Mouse (Mus musculus): Measurements from ENCODE around the gene Elob.

Gene Elob

DNA sequence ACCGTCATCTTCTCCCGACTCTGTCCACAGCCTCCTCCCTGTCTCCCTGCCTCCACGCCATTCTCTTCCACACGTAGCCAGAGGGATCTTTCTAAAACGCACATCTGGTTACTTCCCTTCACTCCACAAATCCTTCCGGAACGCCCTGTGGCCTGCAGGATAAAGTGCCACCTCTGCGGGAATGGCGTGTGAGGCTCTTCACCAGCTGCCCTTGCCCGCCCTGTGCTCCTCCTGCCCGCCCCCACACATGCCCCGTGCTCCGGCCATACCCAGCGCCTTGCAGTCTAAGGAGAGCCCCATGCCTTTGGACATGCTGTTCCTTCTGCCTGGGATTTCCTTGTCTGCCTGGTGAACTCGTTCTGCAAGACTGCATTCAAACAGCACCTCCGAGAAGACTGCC lies 5.9 kb downstream of the Elob start:
- DNase-seq: no peak

DNA sequence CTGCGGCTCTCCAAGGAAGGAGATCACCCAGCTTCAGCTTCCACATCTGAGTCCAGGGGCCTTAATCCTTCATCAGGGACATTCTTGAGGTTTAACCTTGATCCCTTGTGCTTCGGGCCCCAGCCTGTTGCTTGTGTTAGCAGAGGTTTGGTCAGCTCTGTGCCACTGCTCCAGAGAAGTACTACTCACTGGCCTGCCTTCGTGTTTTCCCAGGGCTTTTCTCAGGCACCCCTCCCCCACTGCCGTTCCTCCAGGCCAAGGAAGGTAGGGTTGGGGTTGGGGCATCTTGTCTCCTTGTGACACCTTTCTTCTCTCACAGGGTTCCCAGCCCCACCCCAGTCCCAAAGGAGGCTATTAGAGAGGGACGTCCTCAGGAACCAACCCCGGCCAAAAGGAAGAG lies 6.8 kb downstream of the Elob start:
- no peak for DNase-seq

DNA sequence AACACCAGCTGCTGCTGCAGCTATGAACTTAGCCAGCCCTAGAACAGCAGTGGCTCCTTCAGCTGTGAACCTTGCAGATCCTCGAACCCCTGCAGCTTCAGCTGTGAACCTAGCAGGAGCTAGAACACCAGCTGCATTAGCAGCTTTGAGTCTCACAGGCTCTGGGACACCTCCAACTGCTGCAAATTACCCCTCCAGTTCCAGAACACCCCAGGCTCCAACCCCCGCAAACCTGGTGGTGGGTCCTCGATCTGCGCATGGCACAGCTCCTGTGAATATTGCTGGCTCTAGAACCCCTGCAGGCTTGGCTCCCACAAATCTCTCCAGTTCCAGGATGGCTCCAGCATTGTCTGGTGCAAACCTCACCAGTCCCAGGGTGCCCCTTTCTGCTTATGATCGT lies 8.2 kb downstream of the Elob start:
- no peak for DNase-seq

DNA sequence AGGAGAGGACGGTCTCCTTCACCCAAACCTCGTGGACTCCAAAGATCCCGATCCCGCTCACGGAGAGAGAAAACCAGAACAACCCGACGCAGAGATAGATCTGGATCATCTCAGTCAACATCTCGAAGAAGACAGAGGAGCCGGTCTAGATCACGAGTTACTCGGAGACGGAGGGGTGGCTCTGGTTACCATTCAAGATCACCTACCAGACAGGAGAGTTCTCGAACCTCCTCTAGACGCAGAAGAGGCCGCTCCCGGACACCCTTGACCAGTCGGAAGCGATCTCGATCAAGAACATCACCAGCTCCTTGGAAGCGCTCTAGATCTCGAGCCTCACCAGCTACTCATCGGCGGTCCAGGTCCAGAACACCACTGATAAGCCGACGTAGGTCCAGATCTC lies 9.7 kb downstream of the Elob start:
- no peak for DNase-seq

DNA sequence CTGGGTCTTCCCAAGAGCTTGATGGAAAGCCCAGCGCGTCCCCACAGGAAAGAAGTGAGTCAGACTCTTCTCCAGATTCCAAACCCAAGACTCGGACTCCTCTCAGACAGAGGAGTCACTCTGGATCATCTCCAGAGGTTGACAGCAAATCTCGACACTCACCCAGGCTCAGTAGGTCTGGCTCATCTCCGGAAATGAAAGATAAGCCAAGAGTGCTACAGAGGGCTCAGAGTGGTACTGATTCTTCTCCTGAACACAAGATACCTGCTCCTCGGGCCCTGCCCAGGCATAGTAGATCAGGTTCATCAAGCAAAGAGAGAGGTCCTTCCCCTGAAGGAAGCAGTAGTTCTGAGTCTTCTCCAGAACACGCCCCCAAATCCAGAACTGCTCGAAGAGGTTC lies 10.4 kb downstream of the Elob start:
- DNase-seq: no peak

DNA sequence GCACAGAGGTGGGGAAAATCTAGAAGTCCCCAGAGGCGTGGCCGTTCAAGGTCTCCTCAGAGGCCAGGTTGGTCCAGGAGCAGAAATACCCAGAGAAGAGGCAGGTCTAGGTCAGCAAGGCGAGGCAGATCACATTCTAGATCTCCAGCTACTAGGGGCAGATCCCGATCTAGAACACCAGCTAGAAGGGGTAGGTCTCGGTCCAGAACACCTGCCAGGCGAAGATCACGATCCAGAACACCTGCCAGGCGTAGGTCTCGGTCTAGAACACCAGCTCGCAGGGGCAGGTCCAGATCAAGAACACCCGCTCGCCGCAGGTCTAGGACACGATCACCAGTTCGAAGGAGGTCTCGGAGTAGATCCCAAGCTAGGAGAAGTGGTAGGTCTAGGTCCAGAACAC lies 13.3 kb downstream of the Elob start:
- no peak for DNase-seq

DNA sequence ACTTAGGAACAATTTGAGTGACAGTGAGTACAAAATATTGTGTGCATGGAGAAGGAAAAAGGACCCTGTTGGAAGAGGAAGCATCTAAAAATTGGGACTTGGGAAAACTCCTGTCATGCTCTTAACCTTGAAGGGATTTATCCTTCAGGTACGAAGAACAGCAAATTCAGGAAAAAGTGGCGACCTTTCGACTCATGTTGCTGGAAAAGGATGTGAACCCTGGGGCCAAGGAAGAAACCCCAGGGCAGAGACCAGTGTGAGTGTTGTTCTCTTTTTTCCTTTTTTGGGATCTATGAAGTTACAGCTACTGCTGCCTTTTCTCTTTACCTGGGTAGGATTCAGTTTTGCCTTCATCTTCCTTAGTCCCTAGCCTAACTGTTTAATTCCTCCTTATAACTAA lies 21.0 kb downstream of the Elob start:
- DNase-seq: no peak

DNA sequence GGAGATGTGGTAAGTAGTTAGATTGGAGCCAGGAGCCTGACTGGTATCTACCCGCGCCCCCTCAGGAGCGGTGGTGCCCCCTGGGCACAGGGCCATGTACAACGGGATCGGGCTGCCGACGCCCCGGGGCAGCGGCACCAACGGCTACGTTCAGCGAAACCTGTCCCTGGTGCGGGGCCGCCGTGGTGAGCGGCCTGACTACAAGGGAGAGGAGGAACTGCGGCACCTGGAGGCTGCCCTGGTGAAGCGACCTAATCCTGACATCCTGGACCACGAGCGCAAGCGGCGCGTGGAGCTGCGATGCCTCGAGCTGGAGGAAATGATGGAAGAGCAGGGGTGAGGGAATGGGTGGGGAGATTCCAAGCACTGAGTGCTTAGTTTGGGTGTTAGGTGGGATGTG lies 22.1 kb downstream of the Elob start:
- peak; percentile 49 for DNase-seq

DNA sequence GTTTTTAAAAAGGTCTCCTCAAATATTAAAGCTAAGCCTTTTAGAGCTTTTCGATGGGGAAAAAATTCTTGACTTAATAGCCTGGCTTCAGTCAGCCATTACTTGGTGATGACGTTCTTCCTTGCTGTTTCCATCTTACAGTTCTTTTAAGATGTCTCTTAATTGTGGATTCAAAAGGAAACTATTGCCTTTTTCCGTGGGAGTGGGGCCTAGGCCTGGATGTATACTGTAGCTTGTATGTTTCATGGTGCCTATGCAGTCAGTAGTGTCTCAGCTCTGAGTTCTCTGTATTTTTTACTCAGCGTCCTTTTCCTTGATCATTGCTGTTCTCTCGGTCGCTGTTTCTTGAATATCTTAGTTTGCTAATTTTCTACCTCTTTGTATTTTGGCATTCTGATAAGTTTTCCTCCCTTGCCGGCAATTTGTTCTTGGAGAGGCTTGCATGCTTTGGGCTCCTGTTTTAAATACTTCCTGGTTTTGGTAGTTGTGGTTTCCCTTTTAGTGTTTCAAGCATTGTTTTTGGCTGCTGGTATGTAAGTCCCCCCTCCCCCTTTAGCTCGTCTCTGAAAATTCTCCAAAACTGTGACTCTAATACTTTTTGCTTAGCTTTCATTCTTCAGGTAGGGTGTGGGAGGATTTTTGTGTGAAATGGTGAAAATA lies 24.4 kb downstream of the Elob start:
- no peak for DNase-seq

DNA sequence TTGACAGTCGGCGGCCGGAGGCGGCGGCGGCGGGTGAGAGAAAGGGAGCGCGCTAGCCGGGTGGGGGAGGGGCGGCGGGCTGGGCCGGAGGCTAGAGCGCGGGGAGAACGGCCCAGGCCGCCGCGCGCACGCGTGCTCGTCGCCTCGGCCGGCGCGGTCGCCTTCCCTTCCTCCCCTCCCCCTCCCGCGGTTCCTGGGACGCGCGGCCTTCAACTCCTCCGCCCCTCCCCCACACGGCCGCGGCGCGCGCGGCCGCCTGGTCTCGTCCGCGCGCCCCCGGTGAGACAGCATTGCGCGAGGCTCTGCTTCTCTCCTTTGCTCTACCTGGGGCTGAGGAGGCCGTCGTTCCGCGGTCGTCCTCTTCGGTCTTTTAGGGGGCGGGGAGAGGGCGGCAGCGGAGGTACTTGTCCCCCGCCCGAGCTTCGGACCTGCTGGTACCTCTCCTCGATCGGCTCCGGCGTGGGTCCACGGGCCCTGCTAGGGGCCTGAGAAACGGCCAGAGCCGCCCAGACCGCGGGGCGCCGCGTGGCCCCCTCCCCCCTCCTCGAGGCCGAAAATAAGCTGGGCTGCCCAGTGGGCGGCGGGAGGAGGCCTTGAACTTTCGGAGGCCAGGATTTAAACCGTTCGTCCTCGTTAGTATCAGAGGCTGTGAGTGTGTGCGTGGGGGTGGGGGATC lies 25.4 kb downstream of the Elob start:
- DNase-seq: peak; percentile 64

DNA sequence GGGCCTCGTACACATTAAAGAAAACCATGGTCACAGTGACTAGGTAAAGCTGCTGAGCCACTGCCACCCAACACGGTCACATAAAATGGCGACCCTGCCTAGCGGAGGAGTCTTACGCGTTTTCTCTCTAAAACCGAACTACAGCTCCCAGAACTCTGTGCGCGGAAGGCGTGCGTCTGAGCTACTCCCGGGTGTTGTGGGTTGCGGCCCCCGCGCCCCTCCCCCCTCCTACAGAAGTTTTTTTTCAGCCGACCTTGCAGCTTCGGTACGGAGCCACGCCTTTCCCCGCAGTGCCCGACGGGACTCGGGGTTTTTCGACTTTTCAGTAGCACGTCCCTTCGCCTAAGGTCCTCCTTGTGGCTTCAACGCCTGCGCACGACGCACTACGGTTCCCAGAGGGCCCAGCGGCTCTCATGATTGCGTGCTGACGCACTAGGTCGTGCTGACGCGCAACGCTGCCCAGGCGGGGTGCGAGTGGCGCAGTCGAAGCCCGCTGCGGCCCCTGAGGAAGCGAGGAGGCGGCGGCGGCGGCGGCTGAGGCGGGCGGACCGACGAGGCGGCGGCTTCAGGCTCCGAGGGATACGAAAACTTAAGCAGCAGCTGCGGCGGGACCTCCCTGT lies 26.1 kb downstream of the Elob start:
- DNase-seq: peak; percentile 96

DNA sequence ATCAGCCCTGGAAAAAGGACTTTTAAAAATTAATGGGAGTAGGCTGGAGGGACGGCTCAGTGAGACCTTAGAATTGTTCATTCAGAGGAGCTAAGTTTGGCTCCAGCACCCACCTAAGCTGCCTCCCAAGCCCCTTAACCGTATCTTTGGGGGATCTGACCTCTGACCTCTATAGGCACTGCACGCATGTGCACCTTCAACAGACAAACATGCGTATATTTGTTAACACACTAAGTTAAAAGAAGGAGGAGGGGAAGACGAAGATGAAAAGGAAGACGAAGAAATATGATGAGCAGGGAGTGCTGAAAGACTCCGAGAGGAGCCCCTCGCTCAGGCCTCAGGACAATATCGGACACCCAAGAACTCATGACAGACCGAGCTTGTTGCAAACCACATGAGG lies 27.3 kb downstream of the Elob start:
- no peak for DNase-seq

DNA sequence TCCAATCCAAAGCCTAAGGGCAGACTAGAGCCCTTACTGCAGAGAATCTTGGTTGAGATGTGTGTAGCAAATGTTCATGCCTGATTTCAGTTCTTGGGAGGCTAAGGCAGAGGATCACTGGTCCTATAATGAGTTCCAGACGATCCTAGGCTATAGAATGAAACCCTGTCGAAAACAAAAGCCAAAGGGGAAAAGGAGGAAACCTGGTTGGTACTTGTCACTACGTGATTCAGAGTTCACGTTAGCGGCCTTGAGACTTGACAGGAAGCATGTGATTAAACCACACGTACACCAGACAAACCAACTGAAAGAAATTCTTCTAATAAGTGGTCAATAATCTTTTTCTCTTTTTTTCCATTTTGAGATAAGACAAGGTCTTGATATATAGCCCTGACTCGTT lies 31.6 kb downstream of the Elob start:
- no peak for DNase-seq

DNA sequence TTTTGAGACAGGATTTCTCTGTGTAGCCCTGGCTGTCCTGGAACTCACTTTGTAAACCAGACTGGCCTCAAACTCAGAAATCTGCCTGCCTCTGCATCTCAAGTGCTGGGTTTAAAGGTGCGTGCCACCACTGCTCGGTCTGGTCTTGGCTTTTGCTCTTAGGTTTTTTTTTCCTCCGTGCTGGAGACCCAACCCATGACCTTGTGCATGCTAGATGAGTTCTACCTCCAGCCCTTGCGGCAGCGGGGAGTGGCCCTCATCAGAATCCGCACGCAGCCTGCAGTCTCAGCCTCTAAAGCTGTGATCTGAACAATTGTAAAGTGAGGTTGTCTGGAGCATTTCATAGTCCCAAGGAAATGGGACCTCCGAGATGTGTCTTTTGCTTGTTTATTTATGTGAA lies 33.6 kb downstream of the Elob start:
- DNase-seq: no peak

DNA sequence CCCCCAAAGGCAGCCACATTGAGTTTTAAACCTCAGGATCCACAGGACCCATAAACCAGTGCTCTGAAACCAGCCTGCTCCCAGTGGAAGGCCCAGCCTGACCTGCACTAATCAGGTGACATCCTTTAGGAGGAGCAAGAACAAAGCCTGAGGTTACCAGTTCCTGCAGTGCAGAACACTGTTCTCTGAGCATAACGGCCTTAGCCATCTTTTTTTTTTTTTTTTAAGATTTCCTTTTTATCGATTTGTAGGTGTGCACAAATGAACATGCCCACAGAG lies 37.9 kb downstream of the Elob start:
- DNase-seq: no peak

DNA sequence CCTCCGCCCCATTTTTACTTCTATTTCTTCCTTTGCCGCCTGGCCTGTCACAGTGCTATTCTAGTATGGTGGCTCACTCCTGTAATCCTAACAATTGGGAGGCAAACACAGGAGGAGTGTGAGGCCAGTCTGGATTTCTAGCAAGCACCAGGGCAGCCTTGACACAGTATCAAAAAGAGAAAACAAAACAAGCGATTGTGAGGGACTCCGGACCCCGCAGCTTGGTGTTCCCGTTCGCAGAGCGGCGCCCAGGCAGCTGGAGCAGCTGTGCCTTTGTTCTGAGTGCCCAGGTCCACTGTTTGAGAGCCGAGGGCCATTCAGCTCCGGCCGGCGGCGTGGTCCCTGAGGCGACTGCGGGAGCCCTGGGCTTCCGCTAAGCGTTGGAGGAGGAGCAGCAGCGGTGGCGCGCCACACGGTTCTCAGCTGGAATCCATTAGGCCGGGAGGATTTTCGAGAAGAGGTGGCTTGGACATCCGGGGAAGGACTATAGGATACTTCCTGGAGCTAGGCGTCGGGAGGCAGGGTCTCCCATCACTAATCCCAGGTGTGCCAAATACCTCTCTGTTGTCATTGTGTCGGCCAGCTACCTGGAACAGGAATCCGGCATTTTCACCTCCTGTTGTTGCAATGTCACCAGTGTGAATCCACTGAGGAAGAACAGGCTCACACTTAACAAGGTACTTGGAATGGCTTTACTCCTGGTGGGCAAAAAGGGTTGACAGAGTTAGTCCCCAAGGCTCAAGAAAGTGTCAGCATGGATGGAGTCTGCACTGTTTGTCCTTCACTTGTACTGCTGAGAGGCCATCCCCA lies 38.5 kb downstream of the Elob start, which contains the start of gene Srrm2:
Srrm2 (plus strand) TSS at position 264 of the 810 bp plus-strand sequence.
- peak; percentile 65 for DNase-seq

DNA sequence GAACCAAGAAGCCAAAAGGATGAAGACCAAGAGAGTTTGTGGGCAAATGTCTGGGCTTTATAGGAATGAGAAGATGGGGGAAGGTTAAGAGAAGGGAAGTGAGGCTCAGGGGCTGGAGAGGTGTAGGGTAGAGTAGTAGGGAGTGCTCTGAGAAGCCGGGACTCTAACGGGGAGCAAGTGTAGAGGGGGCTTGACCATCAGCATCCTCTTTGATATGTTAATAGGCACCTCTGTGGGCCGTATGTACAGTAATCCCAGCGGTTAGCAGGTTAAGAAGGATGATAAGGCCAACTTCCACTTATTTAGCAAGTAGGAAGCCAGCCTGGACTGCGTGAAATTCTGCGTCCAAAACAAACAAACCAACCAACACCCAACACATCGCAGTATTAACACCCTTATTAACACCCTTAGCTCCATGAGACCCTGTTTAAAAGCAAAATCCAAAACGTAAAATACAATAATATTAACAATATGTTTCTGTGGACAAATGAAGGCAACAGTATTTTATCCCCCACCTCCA lies 39.1 kb downstream of the Elob start:
- no peak for DNase-seq

DNA sequence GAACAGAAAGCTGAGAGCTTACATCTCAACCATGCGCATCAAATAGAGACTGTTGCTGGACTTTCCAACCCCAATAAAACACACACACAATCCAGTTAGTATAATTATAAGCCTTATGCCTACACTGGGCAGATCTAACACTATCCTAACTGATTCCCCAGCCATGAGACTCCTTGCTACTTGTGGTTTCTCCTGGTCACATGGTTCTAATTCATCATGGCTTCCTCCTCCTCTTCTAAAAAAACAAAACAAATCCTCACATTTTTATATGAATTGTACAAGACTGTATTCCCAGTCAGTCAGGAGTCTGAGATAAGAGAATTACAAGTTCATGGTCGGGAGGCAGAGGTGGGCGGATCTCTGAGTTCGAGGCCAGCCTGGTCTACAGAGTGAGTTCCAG lies 40.0 kb downstream of the Elob start:
- DNase-seq: no peak

DNA sequence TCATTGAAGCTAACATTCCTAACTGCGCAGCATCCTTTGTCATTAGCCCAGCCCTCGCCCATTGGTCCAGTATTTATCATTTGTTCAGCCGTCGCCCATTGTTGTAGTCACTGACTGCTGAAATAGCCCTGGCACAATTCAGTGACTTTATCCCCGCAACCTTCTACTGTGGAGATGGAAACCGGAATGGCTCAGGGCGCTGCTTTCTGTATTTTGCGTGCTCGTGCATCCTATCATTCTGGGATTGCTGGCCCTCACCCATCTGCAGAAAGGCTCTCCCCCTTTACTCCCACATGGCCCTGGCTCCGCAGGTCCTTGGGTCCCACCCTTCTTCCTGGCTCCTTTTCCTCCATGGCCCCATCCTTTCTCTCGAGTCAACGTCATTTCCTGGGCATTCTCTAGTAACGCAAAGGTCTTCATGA lies 42.4 kb downstream of the Elob start:
- peak; percentile 65 for DNase-seq

DNA sequence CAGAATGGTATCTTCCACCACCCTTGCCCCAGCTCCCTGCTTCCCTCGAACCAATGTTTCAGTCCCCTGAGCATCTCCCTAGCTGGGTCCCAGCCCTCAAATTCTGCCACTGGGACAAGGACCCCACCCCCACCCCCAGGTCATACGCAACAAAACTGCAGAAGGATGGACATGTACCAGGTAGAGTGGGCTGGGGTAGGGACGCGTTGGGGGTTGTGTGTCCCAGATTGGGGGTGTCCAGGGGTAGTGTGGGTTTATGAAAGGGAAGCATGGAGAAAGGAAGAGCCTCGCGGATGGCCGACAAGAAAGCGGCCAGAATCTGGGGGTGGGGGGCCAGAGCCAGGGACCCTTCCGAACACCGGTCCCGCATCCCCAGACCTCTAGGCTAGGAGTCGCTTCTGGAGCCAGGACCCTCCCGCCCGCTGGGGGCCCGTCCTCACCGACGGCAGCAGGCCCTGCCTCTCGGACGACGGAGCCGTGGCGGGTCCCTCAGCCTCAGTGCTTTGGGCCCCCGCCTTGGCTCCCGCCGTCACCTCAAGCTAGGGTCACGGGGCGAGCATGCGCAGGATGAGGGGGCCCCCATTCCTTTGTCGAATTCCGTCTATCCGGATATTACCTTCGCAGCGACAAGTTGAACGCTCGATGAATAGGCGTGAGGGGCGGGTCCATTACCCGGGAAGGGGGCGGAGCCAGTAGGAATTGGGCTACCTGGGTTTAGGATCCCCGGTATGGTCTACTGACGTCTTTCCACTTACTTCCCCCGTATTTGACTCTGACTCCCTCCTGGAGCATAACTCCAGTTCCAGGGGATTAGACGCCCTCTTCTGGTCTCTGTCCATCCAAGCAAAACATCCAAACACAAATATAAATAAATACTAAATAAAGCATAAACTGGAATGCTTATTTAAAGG lies 43.1 kb downstream of the Elob start, which contains the start of gene Flywch2:
Flywch2 (minus strand) TSS at position 521 of the 911 bp plus-strand sequence.
- peak; percentile 94 for DNase-seq

DNA sequence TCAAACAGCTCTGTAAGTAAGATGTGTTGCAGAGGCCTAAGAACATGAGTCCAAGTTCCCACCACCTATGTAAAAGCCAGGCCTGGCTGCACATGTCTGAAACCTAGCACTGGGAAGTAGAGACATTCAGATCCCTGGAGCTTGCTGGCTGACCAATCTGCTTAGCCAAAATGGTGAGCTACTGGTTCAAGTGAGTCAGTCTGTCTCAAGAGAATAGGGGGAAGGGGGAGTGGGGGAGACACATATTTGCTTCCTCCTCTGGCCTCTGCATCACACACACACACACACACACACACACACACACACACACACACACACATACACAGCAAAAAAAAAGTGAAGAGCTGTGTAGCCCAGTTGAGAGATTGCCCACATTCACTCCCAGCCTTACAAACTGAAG lies 45.6 kb downstream of the Elob start:
- no peak for DNase-seq

DNA sequence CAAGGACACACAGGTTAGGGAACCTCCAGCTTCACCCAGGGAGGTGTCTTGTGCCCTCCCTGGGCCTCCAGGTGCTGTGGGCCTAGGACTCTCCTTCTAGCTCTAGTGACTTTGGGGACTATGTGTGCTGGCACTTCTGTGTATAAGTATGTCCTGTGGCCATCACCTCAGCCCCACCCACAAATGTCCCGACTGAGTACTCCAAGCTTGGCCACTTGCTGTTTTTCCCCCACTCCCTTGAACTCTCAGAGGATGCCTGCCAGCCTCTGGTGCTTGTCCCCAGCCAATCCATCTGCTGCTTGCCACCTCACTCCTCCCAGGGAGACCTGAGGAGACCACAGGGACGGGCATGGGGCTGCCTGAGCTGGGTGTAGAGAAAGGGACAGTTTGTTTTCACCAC lies 50.5 kb downstream of the Elob start:
- no peak for DNase-seq

Data from cerebellum, adult 8-10 months (tissue).